Mouse (Mus musculus) heart, postnatal 14 days (tissue): Measurements from ENCODE around the gene Gm10197. TPM values are rescaled to one million over a fixed set of nuclear protein-coding genes. Genes with fewer than 3 reads are reported as not detected.
"Not testable (repeated sequence)": the region's sequence is repeated elsewhere in the genome, so short reads cannot be mapped to it uniquely, and the experiment has no call there.

ENCODE experiments used
- DNase-seq, 2 experiments: peaks; one replicate each; pipeline ENCODE4 v3.0.0; 2021 to 2022
- intact Hi-C: fragments of 180-260 bp; cut with DNase I; formaldehyde crosslinking; loops from one replicate; pipeline ENCODE4 v1.15.1; 2025
- total RNA-seq, 2 experiments: library from RNA; stranded (reverse); gene quantifications; 2 replicates each; pipeline ENCODE4 v1.2.3; 2021

Gm10197 gene
- total RNA-seq, 2 experiments from 2014 or later: not detected

DNA sequence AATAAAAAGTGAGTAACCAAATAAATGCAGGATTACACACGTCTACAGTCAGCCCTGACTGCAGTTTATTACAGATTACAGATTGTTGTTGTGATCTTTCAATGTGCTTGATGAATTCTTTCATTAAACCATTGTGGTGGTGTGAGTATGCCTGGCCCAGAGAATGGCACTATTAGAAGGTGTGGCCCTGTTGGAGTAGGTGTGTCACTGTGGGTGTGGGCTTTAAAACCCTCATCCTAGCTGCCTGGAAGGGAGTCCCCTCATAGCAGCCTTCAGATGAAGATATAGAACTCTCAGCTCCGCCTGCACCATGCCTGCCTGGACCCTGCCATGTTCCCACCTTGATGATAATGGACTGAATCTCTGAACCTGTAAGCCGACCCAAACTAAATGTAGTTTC is 23.4 kb upstream of the Gm10197 start:
- intact Hi-C loops: loop anchor here (1.0 to 5.0 kb wide), 3 partner anchors 184 to 547 kb away; partner anchors contain the start of genes Bbip1 and Shoc2
- DNase-seq: not testable (repeated sequence)

DNA sequence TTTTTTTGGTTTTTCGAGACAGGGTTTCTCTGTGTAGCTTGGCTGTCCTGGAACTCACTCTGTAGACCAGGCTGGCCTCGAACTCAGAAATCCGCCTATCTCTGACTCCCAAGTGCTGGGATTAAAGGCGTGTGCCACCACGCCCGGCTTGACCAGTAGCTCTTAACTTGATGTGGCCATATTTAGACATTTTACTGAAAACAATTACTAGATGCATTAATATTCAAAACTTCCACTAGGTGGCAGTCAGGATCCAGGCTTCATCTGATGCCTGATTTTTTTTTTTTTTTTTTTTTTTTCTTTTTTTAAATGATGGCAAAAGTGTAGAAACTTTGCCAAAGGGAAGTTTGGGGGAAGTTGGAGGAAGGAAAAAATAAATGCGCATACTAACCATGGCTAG is 23.0 kb upstream of the Gm10197 start:
- peak; percentile 20 to 49 for DNase-seq
- intact Hi-C loops: loop anchor here (1.0 to 5.0 kb wide), 3 partner anchors 185 to 548 kb away; partner anchors contain the start of genes Bbip1 and Shoc2

DNA sequence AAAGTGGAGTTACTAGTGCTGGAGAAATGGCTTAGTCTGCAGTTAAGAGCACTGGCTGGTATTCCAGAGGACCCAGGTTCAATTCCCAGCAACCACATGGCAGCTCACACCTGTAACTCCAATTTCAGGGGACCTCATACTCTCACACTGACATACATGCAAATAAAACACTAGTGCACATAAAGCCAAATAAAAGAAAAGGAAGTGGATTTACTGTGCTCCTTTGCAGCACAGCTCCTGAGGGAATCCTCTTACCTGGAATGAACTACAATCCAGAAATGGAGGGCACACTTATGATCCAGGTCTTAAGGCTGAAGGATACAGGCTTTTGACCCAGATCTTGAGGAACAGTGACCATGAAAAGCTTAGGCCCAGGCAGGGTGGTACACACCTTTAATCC is 22.1 kb upstream of the Gm10197 start:
- intact Hi-C loops: loop anchor here (1.0 to 5.0 kb wide), 3 partner anchors 186 to 549 kb away; partner anchors contain the start of genes Bbip1 and Shoc2
- no peak for DNase-seq

DNA sequence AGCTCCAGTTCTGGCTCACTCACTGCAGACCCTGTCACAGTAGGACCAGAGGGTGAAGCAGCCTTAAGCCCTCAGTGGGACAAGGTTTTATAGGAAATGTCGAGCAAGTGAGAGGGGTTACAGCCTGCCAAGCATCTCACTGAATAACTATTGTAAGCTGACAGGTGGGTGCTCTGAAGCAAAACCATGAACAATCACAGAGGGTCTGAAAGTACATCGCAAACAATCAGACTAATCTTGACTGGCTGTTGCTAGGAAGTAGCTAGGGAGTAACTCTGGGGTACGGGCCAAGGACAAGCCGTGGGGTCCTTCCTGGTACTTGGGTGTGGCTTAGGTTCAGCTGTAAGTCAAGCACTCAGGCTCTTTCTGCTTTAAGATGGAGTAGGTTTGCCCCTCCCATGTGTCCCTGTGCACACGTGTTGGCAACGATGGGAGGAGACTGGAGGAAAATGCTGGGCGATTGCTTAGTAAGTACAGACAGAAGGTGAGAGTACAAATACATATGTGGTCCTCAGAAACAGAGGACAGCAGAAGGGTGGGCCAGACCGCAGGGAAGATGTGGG is 21.3 kb upstream of the Gm10197 start:
- intact Hi-C loops: loop anchor here (5.0 kb wide), 2 partner anchors 244 to 549 kb away; partner anchors contain the start of genes Bbip1 and Shoc2
- no peak for DNase-seq

DNA sequence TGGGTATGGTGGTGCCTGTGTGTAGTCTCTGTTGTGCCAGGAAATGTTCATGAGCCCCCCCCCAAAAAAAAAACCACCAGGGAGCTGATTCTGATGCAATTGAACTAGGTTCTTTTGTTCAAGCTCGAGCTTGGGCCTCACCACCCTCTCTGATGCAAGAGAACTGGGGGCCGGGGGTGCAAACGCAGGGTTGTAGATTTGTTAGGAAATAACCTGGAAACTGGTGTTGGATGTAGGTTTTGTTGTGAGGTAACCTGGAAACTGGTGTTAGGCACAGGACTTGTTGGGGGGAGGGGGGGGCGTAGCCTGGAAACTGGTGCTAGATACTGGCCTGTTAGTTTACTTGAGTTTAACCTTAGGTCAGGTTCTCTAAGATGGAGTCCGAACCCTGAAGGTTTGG is 20.2 kb upstream of the Gm10197 start:
- intact Hi-C loops: loop anchor here (5.0 kb wide), 2 partner anchors 246 to 551 kb away; partner anchors contain the start of genes Bbip1 and Shoc2

GRCm38 (mm10) chr19:53391386-53391785 is 19.8 kb upstream of the Gm10197 start:
- intact Hi-C loops: loop anchor here (5.0 kb wide), 2 partner anchors 246 to 551 kb away; partner anchors contain the start of genes Bbip1 and Shoc2
- DNase-seq: no peak

More for the DNA sequence above, 20.2 kb upstream of the Gm10197 start:
- DNase-seq: no peak

- intact Hi-C loops: loop anchor here (5.0 kb wide), 2 partner anchors 247 to 552 kb away; partner anchors contain the start of genes Bbip1 and Shoc2
- DNase-seq: peak; percentile 99
Measured at GRCm38 (mm10) chr19:53390495-53391007, 19.0 kb upstream of the Gm10197 start, which contains the start of gene Smndc1. TSS of gene Smndc1 (minus strand) at chr19:53390578.

DNA sequence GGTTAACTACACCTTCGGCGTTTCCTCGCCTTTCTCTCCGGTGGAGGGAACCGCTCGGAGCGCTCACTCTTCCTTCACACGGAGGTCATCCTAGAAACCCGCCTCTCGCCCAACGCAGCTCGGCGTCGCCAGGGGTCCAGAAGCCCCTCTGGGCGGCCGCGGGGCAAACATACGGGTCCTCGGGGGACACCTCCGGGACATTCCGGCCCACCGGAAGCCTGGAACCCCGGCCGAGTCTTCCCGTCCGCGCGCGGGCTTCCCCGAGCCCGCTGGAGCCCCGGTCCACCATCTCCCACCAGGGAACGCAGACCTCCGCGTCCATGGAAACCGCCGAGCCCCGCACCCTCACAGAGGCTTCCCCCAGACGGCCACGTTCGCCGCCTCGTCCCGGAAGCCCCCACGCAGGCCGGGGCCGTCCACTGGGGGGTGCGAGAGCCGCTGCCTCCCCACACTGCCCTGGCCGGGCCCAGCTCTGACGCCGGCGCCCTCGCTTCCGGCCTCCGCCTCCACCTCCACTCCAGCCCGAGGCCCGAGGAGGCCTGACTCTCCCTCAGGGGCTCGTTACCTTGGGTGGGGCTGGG is 18.4 kb upstream of the Gm10197 start:
- intact Hi-C loops: loop anchor here (5.0 kb wide), 2 partner anchors 247 to 552 kb away; partner anchors contain the start of genes Bbip1 and Shoc2
- DNase-seq: peak in 1 of 2 experiments; percentile 73

DNA sequence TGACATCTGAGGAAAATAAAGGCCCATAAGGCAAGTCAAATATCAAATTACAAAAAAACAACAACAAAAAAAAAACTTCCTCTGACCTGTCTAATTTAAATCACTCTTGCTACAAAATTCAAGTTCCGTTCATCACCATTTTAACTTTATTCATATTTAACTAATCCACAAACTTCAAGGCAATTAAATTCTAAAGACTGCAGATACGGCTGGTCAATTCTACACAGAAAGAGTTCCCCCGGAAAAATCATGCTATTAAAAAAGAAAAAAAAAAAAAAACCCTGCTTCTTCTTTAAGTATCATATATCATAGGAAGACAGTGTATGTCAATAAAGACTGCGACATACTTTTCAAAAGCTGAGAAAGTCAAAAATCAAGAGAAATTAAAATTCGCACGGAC is 17.9 kb upstream of the Gm10197 start:
- DNase-seq: no peak
- intact Hi-C loops: no loop called here

GRCm38 (mm10) chr19:53383336-53383735 is 11.8 kb upstream of the Gm10197 start:
- no peak for DNase-seq
- intact Hi-C loops: no loop called here

- DNase-seq: no peak
- intact Hi-C loops: no loop called here
Measured at GRCm38 (mm10) chr19:53378421-53378820, 6.9 kb upstream of the Gm10197 start.

DNA sequence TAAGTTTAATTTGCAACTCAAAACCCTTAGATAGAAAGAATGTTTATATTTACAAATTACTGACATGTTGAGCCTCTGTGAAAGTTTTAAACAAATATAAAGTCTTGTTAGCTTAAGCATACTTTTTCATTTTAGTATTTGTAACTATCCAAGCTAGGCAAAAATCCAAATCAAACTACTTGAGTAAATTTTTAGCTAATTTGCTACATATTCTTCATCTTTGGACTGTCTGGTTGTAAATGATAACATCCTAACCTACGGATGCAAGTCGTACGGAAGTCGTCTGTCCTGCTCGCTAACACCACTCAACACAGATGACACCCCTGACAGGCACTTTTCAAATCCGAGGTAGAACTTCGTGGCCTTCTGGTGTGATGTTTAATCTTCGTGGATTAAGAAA is 6.1 kb upstream of the Gm10197 start:
- intact Hi-C loops: no loop called here
- DNase-seq: no peak

- intact Hi-C loops: no loop called here
Measured at GRCm38 (mm10) chr19:53375816-53376215, 4.2 kb upstream of the Gm10197 start.

GRCm38 (mm10) chr19:53375299-53375698 is 3.7 kb upstream of the Gm10197 start:
- DNase-seq: no peak
- intact Hi-C loops: no loop called here

More at GRCm38 (mm10) chr19:53375816-53376215, 4.2 kb upstream of the Gm10197 start:
- no peak for DNase-seq

- intact Hi-C loops: loop anchor here (5.0 kb wide), 1 partner anchor 366 kb away; no protein-coding TSS in a partner anchor
- no peak for DNase-seq
Measured at GRCm38 (mm10) chr19:53373570-53373969, 2.0 kb upstream of the Gm10197 start.

DNA sequence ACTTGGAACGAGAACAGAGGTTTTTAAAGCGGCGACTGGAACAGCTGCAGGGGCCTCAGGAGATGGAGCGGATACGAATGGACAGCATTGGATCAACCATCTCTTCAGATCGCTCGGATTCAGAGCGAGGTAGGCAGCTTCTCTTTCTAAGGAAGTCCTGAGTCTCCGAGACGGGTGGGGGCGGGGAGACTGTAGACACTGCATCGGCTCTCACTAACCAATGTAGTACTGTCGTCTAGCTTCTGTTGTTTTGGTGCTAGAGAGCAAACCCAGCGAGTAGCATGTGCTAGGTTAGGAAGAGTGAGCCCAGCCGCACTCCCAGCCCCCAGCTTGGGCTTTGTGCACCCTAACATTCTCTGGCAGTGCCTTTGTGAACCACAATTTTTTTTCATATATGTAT is 1.3 kb downstream of the Gm10197 start:
- no peak for DNase-seq
- intact Hi-C loops: loop anchor here (5.0 kb wide), 1 partner anchor 363 kb away; no protein-coding TSS in a partner anchor

GRCm38 (mm10) chr19:53369469-53370043 is 2.0 kb downstream of the Gm10197 start:
- intact Hi-C loops: loop anchor here (1.0 to 5.0 kb wide), 4 partner anchors 41 to 362 kb away; partner anchors contain the start of gene Mxi1
- DNase-seq: peak; percentile 85 to 88

- intact Hi-C loops: loop anchor here (5.0 kb wide), 1 partner anchor 55 kb away; the partner anchor contains the start of gene Mxi1
- no peak for DNase-seq
Measured at GRCm38 (mm10) chr19:53366881-53367280, 4.7 kb downstream of the Gm10197 start.

DNA sequence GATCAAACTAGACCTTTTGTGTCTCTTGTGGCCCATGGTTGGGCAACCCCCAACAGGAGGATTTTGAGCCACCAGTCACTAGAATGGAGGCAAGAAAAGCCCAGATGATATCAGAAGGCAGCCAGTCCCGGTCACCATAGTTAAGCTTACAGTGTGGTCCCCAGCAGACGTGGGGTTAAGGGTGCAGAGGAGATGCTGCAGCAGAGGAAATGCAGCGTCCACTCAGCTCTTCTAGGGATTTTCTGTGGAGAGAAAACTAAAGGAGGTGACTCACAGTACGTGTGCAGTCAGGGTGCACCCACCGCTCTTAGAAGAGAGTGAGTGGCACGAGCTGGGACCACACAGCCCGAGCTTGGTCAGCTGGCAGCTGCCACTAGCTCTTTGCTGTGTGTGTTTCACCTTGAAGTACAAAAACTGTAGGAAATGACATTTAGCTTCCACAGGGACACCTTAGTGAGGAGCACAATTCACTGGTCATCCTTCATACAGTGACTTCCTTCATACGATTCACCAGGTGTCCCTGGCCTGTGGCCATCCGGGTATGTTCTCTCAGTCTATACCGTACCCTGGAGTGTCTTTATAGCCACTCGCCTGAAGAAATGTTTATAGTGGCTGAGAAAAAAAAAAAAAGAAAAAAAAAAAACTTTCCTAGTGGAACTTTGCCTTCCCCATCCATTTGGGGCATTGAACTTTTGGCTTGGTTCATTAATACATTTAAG is 5.3 kb downstream of the Gm10197 start:
- DNase-seq: no peak
- intact Hi-C loops: loop anchor here (5.0 kb wide), 1 partner anchor 54 kb away; the partner anchor contains the start of gene Mxi1

DNA sequence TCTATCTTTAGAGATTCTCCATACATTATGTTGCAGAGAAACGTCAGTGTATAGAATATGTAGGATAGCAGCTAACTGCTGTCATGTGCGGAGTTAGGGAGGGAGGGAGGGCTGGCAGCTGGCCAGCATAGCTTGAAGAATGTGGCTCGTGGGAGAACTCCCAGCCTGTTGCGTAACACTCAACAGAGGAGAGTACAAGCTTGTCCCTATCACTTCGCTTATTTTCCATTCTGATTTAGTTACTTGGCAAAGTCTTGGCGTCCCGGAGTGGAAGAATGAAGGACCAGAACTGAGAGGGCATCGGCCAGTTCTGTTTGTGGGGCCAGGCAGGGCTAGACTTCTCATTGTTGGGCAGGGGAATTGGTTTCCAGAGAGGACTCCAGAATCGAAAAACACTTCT is 6.6 kb downstream of the Gm10197 start:
- intact Hi-C loops: loop anchor here (5.0 kb wide), 1 partner anchor 53 kb away; the partner anchor contains the start of gene Mxi1
- peak; percentile 69 to 76 for DNase-seq
